Mouse (Mus musculus) ES-E14 (cell line): Measurements from ENCODE around the gene Fgd2.

ENCODE experiments used
- HCFC1 ChIP-seq: IDR thresholded peaks from 2 replicates; pipeline ENCODE4 v1.6.1; 2012; ENCODE audit warnings: low read length, inconsistent platforms, borderline replicate concordance; ENCODE audit not compliant: insufficient read depth
- MAFK ChIP-seq: IDR thresholded peaks from 2 replicates; pipeline ENCODE4 v1.6.1; 2014; ENCODE audit warnings: mild to moderate bottlenecking, low read depth, low read length, inconsistent platforms; ENCODE audit not compliant: insufficient read depth
- ZC3H11A ChIP-seq: IDR thresholded peaks from 2 replicates; pipeline ENCODE4 v1.6.1; 2012; ENCODE audit warnings: low read depth, mild to moderate bottlenecking, inconsistent platforms, low read length, borderline replicate concordance
- ZNF384 ChIP-seq: IDR thresholded peaks from 2 replicates; pipeline ENCODE4 v1.6.1; 2012; ENCODE audit warnings: low read depth, low read length, inconsistent platforms

DNA sequence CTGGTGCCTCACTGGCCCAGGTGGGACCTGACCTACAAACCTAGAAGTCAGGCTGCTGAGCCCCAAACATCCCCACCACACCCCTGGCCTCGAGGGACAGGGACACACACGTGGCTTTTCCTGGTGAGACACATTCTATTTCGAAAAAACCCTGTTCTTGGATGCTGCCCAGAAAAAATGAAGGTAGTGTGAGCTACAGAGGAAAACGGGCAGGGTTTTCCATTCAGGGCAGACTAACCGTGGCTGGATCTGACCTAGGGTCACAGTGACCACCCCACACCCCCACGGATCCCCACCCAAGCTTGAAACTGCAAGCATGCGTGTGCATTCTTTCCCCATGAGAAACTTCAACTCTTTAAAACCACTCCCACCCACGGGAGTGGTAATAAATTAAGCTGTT lies 67.5 kb downstream of the Fgd2 start:
- TF ChIP-seq ZNF384 (no peak), HCFC1 (no peak), MAFK (no peak), ZC3H11A (no peak)
